Mouse (Mus musculus) brain, embryonic 14.5 days (tissue): ENCODE data around the gene Olfr837.

Source experiments
- CTCF ChIP-seq: fragments of 200-500 bp; IDR thresholded peaks from 2 replicates; pipeline ENCODE4 v1.5.1; 2012; ENCODE audit warnings: inconsistent platforms, mild to moderate bottlenecking, moderate library complexity, borderline replicate concordance; ENCODE audit not compliant: insufficient read depth, insufficient read length; ENCODE audit errors: extremely low read depth
- POLR2A ChIP-seq: fragments of 200-500 bp; IDR thresholded peaks from 2 replicates; pipeline ENCODE4 v1.6.1; 2012; ENCODE audit warnings: mild to moderate bottlenecking, inconsistent platforms, borderline replicate concordance; ENCODE audit not compliant: poor library complexity, insufficient read depth, insufficient read length, severe bottlenecking; ENCODE audit errors: extremely low read depth

GRCm38 (mm10) chr9:19120082-19120481 is 16.0 kb upstream of the Olfr837 start, which contains the start of gene Olfr836:
- TF ChIP-seq CTCF (no peak), POLR2A (no peak)
